ENCODE assay signal across 25 mouse cellular contexts in the genomic region with DNA sequence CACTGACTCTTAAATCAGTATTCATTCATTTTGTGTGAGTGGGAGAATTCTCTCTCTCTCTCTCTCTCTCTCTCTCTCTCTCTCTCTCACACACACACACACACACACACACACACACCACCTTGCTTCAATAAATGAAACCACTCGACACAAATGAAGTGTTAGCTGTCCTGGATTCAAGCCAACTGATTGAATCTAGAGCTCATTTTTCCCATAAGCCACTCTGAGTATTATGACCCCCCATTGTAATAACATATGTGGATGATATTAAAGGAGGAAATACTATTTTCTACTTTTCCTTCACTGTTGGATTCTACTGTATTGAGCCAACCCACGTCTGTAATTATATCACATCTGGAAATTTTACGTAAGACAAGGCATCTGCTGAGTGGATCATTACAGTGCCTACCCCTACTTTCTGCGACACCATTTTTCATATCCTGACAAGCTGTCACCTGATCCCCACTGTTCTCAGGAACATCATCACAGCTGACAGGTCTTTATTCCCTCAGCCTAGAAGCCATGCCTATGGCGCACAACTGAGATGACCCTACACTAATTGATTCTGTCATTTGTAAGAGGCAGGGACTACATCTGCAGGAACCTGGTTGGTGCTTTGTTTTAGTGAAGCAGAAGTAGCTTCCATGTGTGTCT.
DNase-seq lines count a peak whose midpoint lies in the region; ATAC-seq and TF ChIP-seq lines count a peak whose summit lies in the region.
"Had no signal": no experiment of that assay in that cellular context is flagged by ENCODE, and none has a peak within 500 bp of the region (broad histone marks: within the 10 kb centered on the region; RNA-seq: fewer than 3 reads in every experiment).

No protein-coding gene starts in this region.

- 0 out of 2 replicates have a peak, but pooled peaks have one; percentile 11 for ATAC-seq in forebrain, embryonic 15.5 days (replicated peaks)
- no peak for ATAC-seq in forebrain, postnatal 0 days
- ATAC-seq in midbrain, embryonic 13.5 days = peak; percentile 43; the same call in 1 of the 2 replicates
- no peak for ATAC-seq in midbrain, postnatal 0 days (ENCODE audit: low FRiP score)
- ATAC-seq: intestine, embryonic 16.5 days had no signal

- no peaks in the 10 kb centered on the region for H3K27me3 ChIP-seq in forebrain, embryonic 15.5 days
- H3K27me3 ChIP-seq in forebrain, postnatal 0 days (ENCODE audit: insufficient read depth, low read length) = no peaks in the 10 kb centered on the region
- H3K27me3 ChIP-seq in midbrain, embryonic 13.5 days = no peaks in the 10 kb centered on the region
- no peaks in the 10 kb centered on the region for H3K27me3 ChIP-seq in midbrain, embryonic 10.5 days (ENCODE audit: low read depth, poor library complexity, severe bottlenecking)
- no peaks in the 10 kb centered on the region for H3K27me3 ChIP-seq in midbrain, postnatal 0 days (ENCODE audit: insufficient read depth, low read length)
- H3K27me3 ChIP-seq: embryonic facial prominence, embryonic 12.5 days; forebrain, embryonic 12.5 days; limb, embryonic 12.5 days; neural tube, embryonic 12.5 days had no signal

- no peak overlapping the region for H3K27ac ChIP-seq in forebrain, embryonic 15.5 days (replicated peaks)
- H3K27ac ChIP-seq in forebrain, postnatal 0 days (ENCODE audit: low read depth, low read length) = no peak overlapping the region
- H3K27ac ChIP-seq in midbrain, embryonic 13.5 days = no peak overlapping the region
- H3K27ac ChIP-seq in midbrain, embryonic 10.5 days (replicated peaks) = no peak overlapping the region
- 0 out of 2 replicates have a peak overlapping the region, but pooled peaks have one; percentile 54 for H3K27ac ChIP-seq in cortical plate, adult 2 months (ENCODE audit: insufficient read depth, low read length)
- H3K27ac ChIP-seq in midbrain, postnatal 0 days (ENCODE audit: low read depth, low read length) = no peak overlapping the region
- H3K27ac ChIP-seq: embryonic facial prominence, embryonic 12.5 days; forebrain, embryonic 12.5 days; limb, embryonic 12.5 days; liver, embryonic 14.5 days; neural tube, embryonic 12.5 days; stomach, postnatal 0 days had no signal

- no peak overlapping the region for H3K4me2 ChIP-seq in forebrain, embryonic 15.5 days (replicated peaks)
- no peak overlapping the region for H3K4me2 ChIP-seq in forebrain, postnatal 0 days (ENCODE audit: low read depth)
- H3K4me2 ChIP-seq in midbrain, embryonic 13.5 days (replicated peaks) = no peak overlapping the region
- H3K4me2 ChIP-seq in midbrain, postnatal 0 days (ENCODE audit: low read depth, low read length, poor library complexity, severe bottlenecking) = no peak overlapping the region
- H3K4me2 ChIP-seq: embryonic facial prominence, embryonic 12.5 days; forebrain, embryonic 12.5 days; heart, embryonic 11.5 days; limb, embryonic 12.5 days; neural tube, embryonic 12.5 days had no signal

- no peaks in the 10 kb centered on the region for H3K9me3 ChIP-seq in forebrain, embryonic 15.5 days
- H3K9me3 ChIP-seq in forebrain, postnatal 0 days (ENCODE audit: low read length) = no peaks in the 10 kb centered on the region
- H3K9me3 ChIP-seq in midbrain, embryonic 13.5 days = no peaks in the 10 kb centered on the region
- H3K9me3 ChIP-seq in midbrain, embryonic 10.5 days (replicated peaks) = no peaks in the 10 kb centered on the region
- H3K9me3 ChIP-seq in midbrain, postnatal 0 days (ENCODE audit: low read length) = no peaks in the 10 kb centered on the region
- H3K9me3 ChIP-seq: embryonic facial prominence, embryonic 12.5 days; forebrain, embryonic 12.5 days; limb, embryonic 12.5 days; neural tube, embryonic 12.5 days had no signal

- H3K9ac ChIP-seq in forebrain, embryonic 15.5 days (replicated peaks) = no peak overlapping the region
- H3K9ac ChIP-seq in forebrain, postnatal 0 days = no peak overlapping the region
- H3K9ac ChIP-seq in midbrain, embryonic 13.5 days (replicated peaks) = no peak overlapping the region
- H3K9ac ChIP-seq in midbrain, postnatal 0 days (replicated peaks; ENCODE audit: low read length, poor library complexity, severe bottlenecking) = no peak overlapping the region
- H3K9ac ChIP-seq: embryonic facial prominence, embryonic 12.5 days; forebrain, embryonic 12.5 days; limb, embryonic 12.5 days; liver, embryonic 14.5 days; neural tube, embryonic 12.5 days had no signal

- no peak for TF ChIP-seq CTCF in forebrain, postnatal 0 days (IDR thresholded peaks at IDR 0.05; ENCODE audit: low read depth)
- no peak for TF ChIP-seq CTCF in cortical plate, adult 2 months (IDR thresholded peaks at IDR 0.05; ENCODE audit: extremely low read depth, insufficient read depth, low read length)
- TF ChIP-seq CTCF in midbrain, postnatal 0 days (IDR thresholded peaks at IDR 0.05) = no peak

- WGBS in forebrain, embryonic 15.5 days = 72% methylated on average over 5 of the region's 5 CpGs
- WGBS in forebrain, postnatal 0 days = 71% methylated on average over 5 of the region's 5 CpGs
- 85% methylated on average over 5 of the region's 5 CpGs for WGBS in midbrain, embryonic 13.5 days
- WGBS in midbrain, embryonic 10.5 days = 89% methylated on average over 5 of the region's 5 CpGs
- WGBS in midbrain, postnatal 0 days = 77% methylated on average over 5 of the region's 5 CpGs

- no peak overlapping the region for H3K4me3 ChIP-seq in forebrain, embryonic 15.5 days
- no peak overlapping the region for H3K4me3 ChIP-seq in forebrain, postnatal 0 days (ENCODE audit: low read depth, low read length)
- H3K4me3 ChIP-seq in midbrain, embryonic 13.5 days (replicated peaks) = no peak overlapping the region
- H3K4me3 ChIP-seq in midbrain, embryonic 10.5 days = no peak overlapping the region
- H3K4me3 ChIP-seq in cortical plate, adult 2 months (ENCODE audit: insufficient read depth, low read length) = no peak overlapping the region
- H3K4me3 ChIP-seq in midbrain, postnatal 0 days (ENCODE audit: low read depth, low read length) = no peak overlapping the region
- H3K4me3 ChIP-seq: embryonic facial prominence, embryonic 12.5 days; erythroblast, embryonic 14.5 days; forebrain, embryonic 12.5 days; limb, embryonic 12.5 days; neural tube, embryonic 12.5 days had no signal

- no peaks in the 10 kb centered on the region for H3K4me1 ChIP-seq in forebrain, embryonic 15.5 days
- no peaks in the 10 kb centered on the region for H3K4me1 ChIP-seq in forebrain, postnatal 0 days (ENCODE audit: insufficient read depth)
- H3K4me1 ChIP-seq in midbrain, embryonic 13.5 days (replicated peaks) = no peaks in the 10 kb centered on the region
- no peaks in the 10 kb centered on the region for H3K4me1 ChIP-seq in midbrain, embryonic 10.5 days
- peaks cover 6% of the 10 kb centered on the region for H3K4me1 ChIP-seq in cortical plate, adult 2 months (ENCODE audit: control insufficient read depth, insufficient read depth, low read length)
- H3K4me1 ChIP-seq in midbrain, postnatal 0 days (ENCODE audit: insufficient read depth, low read length) = no peaks in the 10 kb centered on the region
- H3K4me1 ChIP-seq: embryonic facial prominence, embryonic 12.5 days; forebrain, embryonic 12.5 days; limb, embryonic 12.5 days; neural tube, embryonic 12.5 days had no signal

- H3K36me3 ChIP-seq in forebrain, embryonic 15.5 days = no peaks in the 10 kb centered on the region
- no peaks in the 10 kb centered on the region for H3K36me3 ChIP-seq in forebrain, postnatal 0 days (ENCODE audit: insufficient read depth)
- H3K36me3 ChIP-seq in midbrain, embryonic 13.5 days = no peaks in the 10 kb centered on the region
- no peaks in the 10 kb centered on the region for H3K36me3 ChIP-seq in midbrain, embryonic 10.5 days
- H3K36me3 ChIP-seq in midbrain, postnatal 0 days (ENCODE audit: insufficient read depth, low read length) = no peaks in the 10 kb centered on the region
- H3K36me3 ChIP-seq: embryonic facial prominence, embryonic 12.5 days; forebrain, embryonic 12.5 days; limb, embryonic 12.5 days; neural tube, embryonic 12.5 days had no signal

- no peak for DNase-seq in forebrain, postnatal 0 days
- DNase-seq in midbrain, embryonic 10.5 days (ENCODE audit: low spot score) = no peak
- peak; percentile 41 for DNase-seq in midbrain, postnatal 0 days (ENCODE audit: low spot score)
- no peak for DNase-seq in T-cell, adult 2 months (ENCODE audit: low spot score)
- no peak for DNase-seq in thymus, postnatal 0 days (ENCODE audit: low spot score)
- DNase-seq: adrenal gland, postnatal 14 days; cerebellum, adult 11 months; cerebellum, postnatal 14 days; gastrocnemius, postnatal 10 days; kidney, adult 9 months; kidney, postnatal 14 days; layer of hippocampus, postnatal 36 days; lung, postnatal 4 days had no signal

- no peak for TF ChIP-seq POLR2A in cortical plate, adult 2 months (IDR thresholded peaks at IDR 0.05; ENCODE audit: extremely low read depth, insufficient read depth, low read length)

Comparison
In these comparisons a context has a peak if more than half of its experiments do, and no peak if none do; other contexts are left out.
1. ATAC-seq: peak in forebrain, embryonic 15.5 days (single experiment) and midbrain, embryonic 13.5 days (single experiment); none in forebrain, postnatal 0 days (single experiment) and midbrain, postnatal 0 days (single experiment).